9 mouse cellular contexts compared by ENCODE assay signal in the genomic region with DNA sequence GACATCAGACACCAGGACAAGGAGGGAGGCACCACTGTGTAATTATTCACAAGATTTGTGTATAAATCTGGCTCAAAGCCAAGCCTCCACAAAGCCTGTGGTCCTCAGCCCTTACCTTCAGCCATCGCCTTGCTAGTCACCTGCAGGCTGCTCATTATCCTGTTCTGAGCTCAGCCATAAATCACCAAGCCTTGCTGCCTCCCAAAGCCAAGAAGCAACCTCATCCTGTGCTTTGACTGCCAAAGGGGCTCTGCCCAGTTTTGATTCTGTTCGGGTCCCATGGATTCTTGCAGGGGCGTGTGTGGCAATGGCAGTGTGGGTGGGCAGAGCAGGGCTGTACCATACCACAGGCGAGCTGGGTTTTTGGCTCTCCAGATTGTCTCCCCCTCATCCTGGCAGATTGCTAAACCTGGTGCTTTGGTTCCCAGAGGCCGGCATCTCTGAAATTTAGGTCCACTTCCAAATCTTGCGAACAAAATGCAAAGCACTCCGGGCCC.
DNase-seq lines count a peak whose midpoint lies in the region; ATAC-seq and TF ChIP-seq lines count a peak whose summit lies in the region.
"Had no signal": no experiment of that assay in that cellular context is flagged by ENCODE, and none has a peak within 500 bp of the region (broad histone marks: within the 10 kb centered on the region; RNA-seq: fewer than 3 reads in every experiment).

No protein-coding gene starts in this region.

- no peak for TF ChIP-seq EP300 in stomach, postnatal 0 days (optimal IDR thresholded peaks at IDR 0.05)

- H3K4me3 ChIP-seq in intestine, embryonic 15.5 days (replicated peaks): no peak overlapping the region
- H3K4me3 ChIP-seq in intestine, postnatal 0 days (ENCODE audit: low read depth, low read length): no peak overlapping the region
- H3K4me3 ChIP-seq in stomach, embryonic 16.5 days (replicated peaks; ENCODE audit: low read length): no peak overlapping the region
- no peak overlapping the region for H3K4me3 ChIP-seq in stomach, postnatal 0 days (ENCODE audit: low read depth, low read length)
- H3K4me3 ChIP-seq: limb, embryonic 13.5 days had no signal

- no peak overlapping the region for H3K27ac ChIP-seq in intestine, embryonic 15.5 days
- H3K27ac ChIP-seq in intestine, postnatal 0 days (ENCODE audit: low read depth, low read length): no peak overlapping the region
- peak overlapping the region; percentile 11; the same call in 1 of the 2 replicates for H3K27ac ChIP-seq in stomach, embryonic 16.5 days (ENCODE audit: low read length)
- no peak overlapping the region for H3K27ac ChIP-seq in stomach, postnatal 0 days (replicated peaks)
- H3K27ac ChIP-seq: limb, embryonic 13.5 days had no signal

- H3K27me3 ChIP-seq in intestine, embryonic 15.5 days (replicated peaks): no peaks in the 10 kb centered on the region
- no peaks in the 10 kb centered on the region for H3K27me3 ChIP-seq in intestine, postnatal 0 days (replicated peaks; ENCODE audit: control insufficient read depth, insufficient read depth, low read length)
- no peaks in the 10 kb centered on the region for H3K27me3 ChIP-seq in stomach, embryonic 16.5 days (ENCODE audit: control insufficient read depth, insufficient read depth, low read length)
- no peaks in the 10 kb centered on the region for H3K27me3 ChIP-seq in stomach, postnatal 0 days (ENCODE audit: control insufficient read depth, insufficient read depth, low read length)
- H3K27me3 ChIP-seq: limb, embryonic 13.5 days had no signal

- H3K4me1 ChIP-seq in intestine, embryonic 15.5 days (replicated peaks): no peaks in the 10 kb centered on the region
- no peaks in the 10 kb centered on the region for H3K4me1 ChIP-seq in intestine, postnatal 0 days (replicated peaks; ENCODE audit: control insufficient read depth, insufficient read depth, low read length)
- H3K4me1 ChIP-seq in stomach, embryonic 16.5 days (ENCODE audit: control insufficient read depth, insufficient read depth, low read length): no peaks in the 10 kb centered on the region
- no peaks in the 10 kb centered on the region for H3K4me1 ChIP-seq in stomach, postnatal 0 days (replicated peaks; ENCODE audit: control insufficient read depth, insufficient read depth)

- no peaks in the 10 kb centered on the region for H3K9me3 ChIP-seq in intestine, embryonic 15.5 days
- no peaks in the 10 kb centered on the region for H3K9me3 ChIP-seq in intestine, postnatal 0 days (ENCODE audit: control insufficient read depth)
- H3K9me3 ChIP-seq in stomach, embryonic 16.5 days (replicated peaks; ENCODE audit: control insufficient read depth, low read length): no peaks in the 10 kb centered on the region
- H3K9me3 ChIP-seq in stomach, postnatal 0 days (ENCODE audit: control insufficient read depth, low read length): no peaks in the 10 kb centered on the region
- H3K9me3 ChIP-seq: limb, embryonic 13.5 days had no signal

- H3K9ac ChIP-seq in intestine, embryonic 15.5 days: no peak overlapping the region
- no peak overlapping the region for H3K9ac ChIP-seq in intestine, postnatal 0 days (ENCODE audit: low read depth, low read length)
- H3K9ac ChIP-seq in stomach, embryonic 16.5 days (ENCODE audit: low read length): no peak overlapping the region
- no peak overlapping the region for H3K9ac ChIP-seq in stomach, postnatal 0 days (ENCODE audit: low read length)
- H3K9ac ChIP-seq: limb, embryonic 13.5 days had no signal

- WGBS in intestine, embryonic 15.5 days: 72% methylated on average over 7 of the region's 7 CpGs
- WGBS in intestine, postnatal 0 days: 77% methylated on average over 7 of the region's 7 CpGs
- 63% methylated on average over 7 of the region's 7 CpGs for WGBS in stomach, embryonic 16.5 days
- 55% methylated on average over 7 of the region's 7 CpGs for WGBS in stomach, postnatal 0 days

- peak; percentile 53; the same call in 1 of the 2 replicates for ATAC-seq in intestine, embryonic 15.5 days
- no peak for ATAC-seq in intestine, postnatal 0 days
- no peak for ATAC-seq in stomach, embryonic 16.5 days (ENCODE audit: insufficient read depth, low FRiP score)
- no peak for ATAC-seq in stomach, postnatal 0 days (ENCODE audit: low FRiP score, low TSS enrichment)

- TF ChIP-seq CTCF in intestine, postnatal 0 days (IDR thresholded peaks at IDR 0.05; ENCODE audit: low read depth): no peak
- TF ChIP-seq CTCF in stomach, postnatal 0 days (IDR thresholded peaks at IDR 0.05; ENCODE audit: low read depth): no peak

- no peaks in the 10 kb centered on the region for H3K36me3 ChIP-seq in intestine, embryonic 15.5 days
- no peaks in the 10 kb centered on the region for H3K36me3 ChIP-seq in intestine, postnatal 0 days (ENCODE audit: control insufficient read depth, insufficient read depth)
- no peaks in the 10 kb centered on the region for H3K36me3 ChIP-seq in stomach, embryonic 16.5 days (ENCODE audit: control insufficient read depth, insufficient read depth, low read length)
- no peaks in the 10 kb centered on the region for H3K36me3 ChIP-seq in stomach, postnatal 0 days (ENCODE audit: control insufficient read depth, insufficient read depth, low read length)
- H3K36me3 ChIP-seq: limb, embryonic 13.5 days had no signal

- H3K4me2 ChIP-seq in intestine, embryonic 15.5 days (replicated peaks): no peak overlapping the region
- no peak overlapping the region for H3K4me2 ChIP-seq in intestine, postnatal 0 days (replicated peaks; ENCODE audit: low read depth)
- no peak overlapping the region for H3K4me2 ChIP-seq in stomach, embryonic 16.5 days (ENCODE audit: low read depth, low read length)
- H3K4me2 ChIP-seq in stomach, postnatal 0 days (replicated peaks; ENCODE audit: low read depth): no peak overlapping the region
- H3K4me2 ChIP-seq: limb, embryonic 13.5 days had no signal

- no peak for DNase-seq in stomach, postnatal 0 days (ENCODE audit: low spot score)
- DNase-seq in layer of hippocampus, postnatal 10 days (ENCODE audit: low spot score in 2 of 2): peak; percentile 28 to 46
- DNase-seq in ovary, adult 18-20 months (ENCODE audit: low spot score): no peak
- DNase-seq in adrenal gland, adult 2 months: no peak
- no peak for DNase-seq in frontal cortex, postnatal 14 days (ENCODE audit: low spot score in 2 of 2)

Comparison
In these comparisons a context has a peak if more than half of its experiments do, and no peak if none do; other contexts are left out.
1. DNase-seq: peak in layer of hippocampus, postnatal 10 days (2 of 2); none in stomach, postnatal 0 days (single experiment), ovary, adult 18-20 months (single experiment), adrenal gland, adult 2 months (single experiment) and frontal cortex, postnatal 14 days (0 of 2).